Mouse (Mus musculus) brain, embryonic 14.5 days (tissue): ENCODE measurements around the gene Shisa7. TPM values are rescaled to one million over a fixed set of nuclear protein-coding genes. Genes with fewer than 3 reads are reported as not detected.
"Not testable (repeated sequence)": the region's sequence is repeated elsewhere in the genome, so short reads cannot be mapped to it uniquely, and the experiment has no call there.

Experiments used
- DNase-seq: peaks from one replicate; pipeline ENCODE4 v3.0.0-alpha.2; 2011; ENCODE audit warnings: low read depth
- CTCF ChIP-seq: fragments of 200-500 bp; IDR thresholded peaks from 2 replicates; pipeline ENCODE4 v1.5.1; 2012; ENCODE audit warnings: inconsistent platforms, mild to moderate bottlenecking, moderate library complexity, borderline replicate concordance; ENCODE audit not compliant: insufficient read depth, insufficient read length; ENCODE audit errors: extremely low read depth
- POLR2A ChIP-seq: fragments of 200-500 bp; IDR thresholded peaks from 2 replicates; pipeline ENCODE4 v1.6.1; 2012; ENCODE audit warnings: mild to moderate bottlenecking, inconsistent platforms, borderline replicate concordance; ENCODE audit not compliant: poor library complexity, insufficient read depth, insufficient read length, severe bottlenecking; ENCODE audit errors: extremely low read depth
- polyA plus RNA-seq: library from polyadenylated mRNA; depleted of rRNA; stranded (reverse); fragments of >200 nt; gene quantifications from 2 replicates; pipeline ENCODE4 v1.2.3, GENCODE M21; 2012

Shisa7 gene
- polyA plus RNA-seq, 1 experiment = 170 TPM

DNA sequence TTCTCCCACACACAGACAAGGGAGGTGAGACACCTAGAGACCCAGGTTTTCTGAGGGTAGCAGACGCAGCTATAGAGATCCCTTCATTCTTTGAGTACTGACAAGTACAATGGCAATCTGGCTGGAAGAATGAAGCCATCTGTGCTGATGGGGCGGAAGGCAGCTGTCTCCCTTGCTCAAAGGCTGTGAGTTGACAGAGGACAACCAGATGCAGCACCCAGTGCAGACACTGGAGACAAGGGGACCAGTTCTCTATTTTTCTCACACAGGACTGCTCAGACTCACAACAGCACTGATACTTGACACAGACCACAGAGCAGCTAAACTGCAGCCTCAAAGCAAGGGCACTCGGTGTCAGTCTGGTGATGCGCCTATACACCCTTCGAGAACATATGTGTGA lies 2.4 kb downstream of the Shisa7 start:
- no peak for TF ChIP-seq POLR2A
- no peak for TF ChIP-seq CTCF
- peak; percentile 60 for DNase-seq

DNA sequence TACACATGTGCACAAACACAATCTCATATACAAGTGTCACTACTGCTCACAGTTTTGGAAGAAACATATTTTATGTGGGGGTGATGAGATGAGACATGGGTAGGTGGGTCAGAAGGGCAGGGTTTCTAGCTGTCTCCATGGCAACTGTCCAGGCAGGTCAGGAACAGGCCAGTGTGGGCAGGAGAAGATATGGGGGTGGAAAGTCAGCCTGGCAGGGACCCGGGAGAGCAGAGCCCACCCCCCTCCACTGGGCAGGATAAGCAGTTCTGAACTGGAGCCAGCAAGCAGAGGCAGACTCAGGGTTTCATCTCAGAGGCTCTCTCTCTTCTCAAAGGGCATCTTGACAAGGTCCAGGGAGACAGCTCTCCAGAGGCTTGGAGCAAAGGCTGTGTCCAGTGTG lies 6.9 kb downstream of the Shisa7 start:
- DNase-seq = no peak
- no peak for TF ChIP-seq POLR2A

GRCm38 (mm10) chr7:4836351-4836792 lies 8.1 kb downstream of the Shisa7 start:
- peak; percentile 85 for DNase-seq
- TF ChIP-seq CTCF (peak; percentile 65), POLR2A (peak; percentile 54; the same call in 1 of the 2 replicates)

DNA sequence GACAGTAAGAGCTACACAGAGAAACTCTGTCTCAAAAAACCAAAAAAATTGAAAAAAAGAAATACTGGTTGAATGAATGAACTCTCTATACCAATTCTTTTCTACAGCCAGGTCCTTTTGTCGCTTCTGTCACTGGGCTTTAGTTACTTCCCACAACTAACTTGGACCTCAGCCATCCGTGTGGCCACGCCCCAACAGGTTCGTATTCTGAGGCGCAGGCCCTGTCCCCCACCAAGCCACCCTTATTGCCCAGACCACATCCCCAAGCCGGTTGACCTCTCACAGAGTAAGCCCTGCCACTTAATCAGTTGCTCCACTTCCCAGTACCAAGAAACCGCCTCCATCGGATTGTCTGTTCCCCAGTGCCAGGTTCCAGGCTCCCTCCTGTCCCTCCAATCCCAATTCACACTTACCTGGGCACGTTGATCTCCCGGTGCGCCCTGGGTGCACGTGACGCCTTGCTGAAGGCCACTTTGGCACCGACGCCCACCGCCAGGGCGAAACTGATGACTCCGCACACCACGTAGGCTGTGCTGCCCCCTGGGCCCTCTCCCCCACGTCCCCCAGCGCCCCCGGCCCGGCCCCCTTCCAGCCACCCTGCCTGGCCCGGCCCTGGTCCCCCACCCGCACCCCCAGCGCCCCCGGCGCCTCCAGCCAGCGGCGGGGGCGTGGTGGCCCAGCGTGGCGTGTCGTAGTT lies 8.7 kb downstream of the Shisa7 start:
- TF ChIP-seq CTCF (no peak), POLR2A (no peak)
- DNase-seq = no peak

GRCm38 (mm10) chr7:4830476-4830875 lies 14.0 kb downstream of the Shisa7 start:
- DNase-seq = no peak
- TF ChIP-seq POLR2A (no peak), CTCF (no peak)

DNA sequence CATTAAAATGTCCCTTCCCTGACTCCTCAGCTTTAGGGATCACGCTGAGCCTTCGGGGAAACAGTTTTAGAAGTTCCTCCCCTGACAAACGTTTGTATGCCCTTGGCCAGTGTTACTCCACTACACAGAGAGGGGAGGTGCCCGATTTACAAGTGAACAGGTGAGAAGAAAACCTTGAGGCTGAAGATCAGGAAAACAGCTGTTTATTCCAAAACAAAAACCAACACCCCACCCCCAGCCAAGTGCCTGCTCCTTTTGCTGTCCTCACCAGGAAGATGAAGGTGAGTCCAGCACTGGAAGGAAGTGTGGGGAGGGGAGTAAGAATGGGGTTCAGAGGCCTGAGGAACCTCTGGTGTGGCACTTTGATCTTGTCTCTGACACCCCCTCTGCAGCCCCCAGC lies 19.1 kb downstream of the Shisa7 start:
- no peak for TF ChIP-seq CTCF
- TF ChIP-seq POLR2A = no peak
- DNase-seq = no peak

DNA sequence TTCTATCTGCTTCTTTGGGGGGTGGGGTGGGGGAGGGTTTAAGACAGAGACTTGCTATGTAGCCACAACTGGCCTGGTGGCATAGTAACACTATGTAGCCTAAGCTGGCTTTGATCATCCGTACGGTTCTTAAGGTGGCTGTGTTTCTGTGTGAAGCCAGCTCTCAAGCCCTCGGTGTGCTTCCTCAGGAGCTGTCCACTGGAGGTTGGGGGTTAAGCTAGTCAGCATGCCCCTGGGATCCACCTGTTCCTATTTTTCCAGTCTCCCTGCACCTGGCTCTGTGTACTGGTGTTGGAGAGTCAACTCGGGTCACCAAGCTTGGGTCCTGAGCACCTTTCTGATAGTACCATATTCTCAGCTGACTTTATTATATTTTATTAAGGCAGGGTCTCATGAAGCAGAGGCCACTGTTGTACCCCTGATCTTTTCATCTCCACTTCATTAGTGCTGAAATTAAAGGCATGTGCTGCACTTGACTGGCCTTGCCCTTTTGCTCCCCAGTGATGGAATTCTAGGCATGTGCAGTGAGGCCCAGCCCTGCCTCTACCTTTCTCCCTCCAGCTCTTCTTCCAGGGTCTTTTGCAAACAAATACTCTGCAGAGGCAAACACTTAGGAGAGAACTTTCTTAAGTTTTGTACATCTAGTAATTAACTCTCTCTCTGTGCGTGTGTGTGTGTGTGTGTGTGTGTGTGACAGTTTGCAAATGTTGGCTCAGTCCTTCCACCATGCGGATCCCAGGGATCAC lies 22.2 kb downstream of the Shisa7 start:
- TF ChIP-seq CTCF (no peak), POLR2A (no peak)
- no peak for DNase-seq

DNA sequence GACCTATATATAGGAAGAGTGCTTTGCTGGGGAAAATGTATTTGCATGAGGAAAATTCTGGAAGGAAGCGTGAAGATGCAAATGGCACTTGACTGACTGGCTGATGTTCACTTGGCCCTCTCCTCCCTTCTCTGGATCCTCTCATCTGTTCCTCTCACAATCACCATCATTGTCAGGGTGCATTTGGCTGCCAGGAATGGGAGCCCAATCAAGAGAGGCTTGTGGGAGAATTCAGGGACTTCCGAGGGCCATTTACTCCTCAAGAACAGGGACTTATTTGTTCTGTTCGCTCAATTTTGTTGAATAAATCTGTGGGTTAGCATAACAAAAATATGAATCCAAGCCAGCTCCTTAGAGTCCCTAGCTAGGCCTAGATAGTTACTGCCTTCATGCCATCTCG lies 22.8 kb downstream of the Shisa7 start:
- DNase-seq = peak; percentile 15
- no peak for TF ChIP-seq CTCF
- TF ChIP-seq POLR2A = no peak

GRCm38 (mm10) chr7:4820925-4821324 lies 23.6 kb downstream of the Shisa7 start:
- not testable (repeated sequence) for DNase-seq

- no peak for DNase-seq
- no peak for TF ChIP-seq CTCF
- TF ChIP-seq POLR2A = no peak
Observed at GRCm38 (mm10) chr7:4816559-4816958, 27.9 kb downstream of the Shisa7 start.

- no peak for DNase-seq
- TF ChIP-seq POLR2A (no peak), CTCF (no peak)
Observed at GRCm38 (mm10) chr7:4813105-4813791, 31.2 kb downstream of the Shisa7 start.

DNA sequence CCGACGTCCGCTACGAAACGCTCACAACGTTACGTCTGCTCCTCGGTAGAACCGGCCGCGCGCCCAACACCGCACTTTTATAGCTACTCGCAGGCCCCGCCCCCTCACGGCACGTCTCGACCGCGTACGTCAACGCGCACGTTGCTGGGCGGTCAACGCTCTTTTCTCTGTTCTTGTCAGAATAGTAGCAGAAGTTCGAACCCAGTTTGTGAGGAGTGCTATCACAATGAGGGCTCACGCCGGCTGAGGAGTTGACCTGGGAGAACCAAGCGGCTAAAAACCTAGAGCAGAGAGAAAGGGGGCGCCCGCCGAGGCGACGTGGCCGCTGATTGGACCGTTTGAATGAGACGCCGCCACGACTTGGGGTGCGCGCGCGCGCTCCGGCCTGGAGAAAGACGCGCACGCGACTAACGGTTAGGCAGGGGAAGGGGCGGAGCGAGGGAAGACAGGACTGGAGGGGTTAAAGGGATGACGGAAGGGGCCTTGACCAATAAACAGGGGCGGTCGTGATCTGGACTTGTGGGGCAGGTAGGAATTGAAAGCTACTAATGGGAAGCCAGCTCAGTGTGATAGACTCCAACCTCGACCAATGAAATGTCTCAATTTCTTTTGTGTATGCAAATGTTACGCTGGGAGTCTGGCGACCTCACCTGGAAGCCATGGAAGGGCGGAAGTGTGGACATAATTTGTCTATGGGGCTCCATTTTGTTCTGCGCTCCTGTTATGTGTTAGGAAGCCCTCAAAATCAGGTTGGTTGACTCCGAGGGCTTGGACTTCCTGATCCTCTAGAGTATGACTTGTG lies 32.0 kb downstream of the Shisa7 start, which contains the start of gene Ube2s:
Gene Ube2s (minus strand): TSS at position 288 of the 802 bp plus-strand sequence.
- peak; percentile 100 for DNase-seq
- peak; percentile 50; the same call in 1 of the 2 replicates for TF ChIP-seq POLR2A
- no peak for TF ChIP-seq CTCF

DNA sequence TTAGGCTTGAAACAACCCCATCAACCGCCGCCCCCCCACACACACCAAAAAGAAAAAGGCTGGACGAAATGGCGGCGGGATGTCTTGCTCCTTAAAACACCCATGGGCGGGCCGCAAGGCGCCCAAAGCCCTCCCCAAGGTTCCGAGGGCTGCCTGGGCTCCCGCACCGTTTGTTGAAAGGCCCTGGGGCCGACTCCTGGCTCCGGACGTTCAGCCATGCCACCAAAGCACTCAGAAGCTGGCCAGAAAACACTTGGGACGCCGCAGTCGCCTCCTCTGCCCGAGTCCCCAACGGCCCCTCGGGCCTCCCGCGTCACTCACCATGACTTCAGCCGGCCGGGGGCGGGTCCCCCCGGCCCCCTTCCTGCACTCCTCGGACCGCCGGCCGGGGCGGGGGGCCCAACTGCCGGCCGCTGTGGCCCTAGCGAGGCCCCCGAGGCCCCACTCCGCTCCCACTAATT lies 32.6 kb downstream of the Shisa7 start:
- TF ChIP-seq CTCF (no peak), POLR2A (no peak)
- DNase-seq = peak; percentile 35

GRCm38 (mm10) chr7:4811131-4811530 lies 33.4 kb downstream of the Shisa7 start:
- not testable (repeated sequence) for DNase-seq
